Mouse (Mus musculus) neural tube, embryonic 11.5 days (tissue): ENCODE data around the gene Phox2b. TPM values are rescaled to one million over a fixed set of nuclear protein-coding genes. Genes with fewer than 3 reads are reported as not detected.
A peak's percentile ranks its signal among the peaks of the same experiment; 100 is the strongest.

Source experiments
- ATAC-seq: fragments of 200-750 bp; cut with Nextera tagmentation; 2 replicates; pipeline ENCODE4 v1.8.0; 2017; ENCODE audit warnings: moderate number of reproducible peaks, mild to moderate bottlenecking, moderate TSS enrichment, moderate library complexity; ENCODE audit not compliant: insufficient read depth, low FRiP score, low TSS enrichment
- DNase-seq: peaks from one replicate; pipeline ENCODE4 v3.0.0-alpha.2; 2015; ENCODE audit warnings: low spot score
- H3K27ac ChIP-seq: fragments of 300-500 bp; sonication (generic); 2 replicates; pipeline ENCODE4 v1.5.1; 2014; ENCODE audit warnings: low read depth, mild to moderate bottlenecking, low read length
- H3K27me3 ChIP-seq: fragments of 300-500 bp; sonication (generic); 2 replicates; pipeline ENCODE4 v1.6.1; 2014; ENCODE audit warnings: mild to moderate bottlenecking, low read length, mixed read lengths; ENCODE audit not compliant: control insufficient read depth, insufficient read depth
- H3K36me3 ChIP-seq: fragments of 300-500 bp; sonication (generic); 2 replicates; pipeline ENCODE4 v1.6.1; 2014; ENCODE audit warnings: mild to moderate bottlenecking, low read length, moderate library complexity, mixed read lengths; ENCODE audit not compliant: control insufficient read depth, insufficient read depth
- H3K4me1 ChIP-seq: fragments of 300-500 bp; sonication (generic); 2 replicates; pipeline ENCODE4 v1.6.1; 2014; ENCODE audit warnings: low read length, mixed read lengths; ENCODE audit not compliant: control insufficient read depth, insufficient read depth
- H3K4me2 ChIP-seq: fragments of 300-500 bp; sonication (generic); 2 replicates; pipeline ENCODE4 v1.6.1; 2014; ENCODE audit warnings: low read depth, mild to moderate bottlenecking, moderate library complexity
- H3K4me3 ChIP-seq: fragments of 300-500 bp; sonication (generic); 2 replicates; pipeline ENCODE4 v1.5.1; 2014; ENCODE audit warnings: low read depth, low read length
- H3K9ac ChIP-seq: fragments of 300-500 bp; sonication (generic); 2 replicates; pipeline ENCODE4 v1.6.1; 2014; ENCODE audit warnings: mild to moderate bottlenecking, low read length
- H3K9me3 ChIP-seq: fragments of 300-500 bp; sonication (generic); 2 replicates; pipeline ENCODE4 v1.6.1; 2016; ENCODE audit warnings: low read length; ENCODE audit not compliant: control insufficient read depth
- WGBS: fragments of 180-500 bp; shearing (Covaris S2); extraction: QIAGEN DNeasy Blood & Tissue Kit; methylation state at CpG from one replicate; pipeline ENCODE4 v1.1.7; 2014; 5-methylcytosine and 5-hydroxymethylcytosine counted together
- polyA plus RNA-seq: library from polyadenylated mRNA; unstranded; fragments of >200 nt; fragmentation: Nextera tagmentation; extraction: Ambion mirVana; gene quantifications from 2 replicates; pipeline ENCODE4 v1.2.1, GENCODE M21; 2014

Gene Phox2b
- polyA plus RNA-seq, 1 experiment from 2014 or later = 1.5 TPM

GRCm38 (mm10) chr5:67101793-67102600 lies 2.9 kb upstream of the Phox2b start:
- peak; percentile 74 for ATAC-seq
- H3K4me3 ChIP-seq = no peak overlapping the region
- H3K27ac ChIP-seq = no peak overlapping the region
- DNase-seq = peak; percentile 76
- WGBS = 2% methylated on average over 27 of the region's 28 CpGs
- H3K4me2 ChIP-seq = no peak overlapping the region
- H3K4me1 ChIP-seq = 0 out of 2 replicates have a peak, but pooled peaks cover 2% of the 10 kb centered on the region
- H3K9me3 ChIP-seq = no peaks in the 10 kb centered on the region
- no peaks in the 10 kb centered on the region for H3K36me3 ChIP-seq
- H3K27me3 ChIP-seq = peaks cover 77% of the 10 kb centered on the region
- H3K9ac ChIP-seq = no peak overlapping the region

GRCm38 (mm10) chr5:67101395-67101760 lies 2.3 kb upstream of the Phox2b start:
- H3K9ac ChIP-seq = no peak overlapping the region
- H3K4me3 ChIP-seq = no peak overlapping the region
- H3K36me3 ChIP-seq = no peaks in the 10 kb centered on the region
- 3% methylated on average over 9 of the region's 9 CpGs for WGBS
- no peak overlapping the region for H3K27ac ChIP-seq
- DNase-seq (no peak), ATAC-seq (peak; percentile 8; the same call in 1 of the 2 replicates)
- H3K4me2 ChIP-seq = no peak overlapping the region
- peaks cover 82% of the 10 kb centered on the region for H3K27me3 ChIP-seq
- H3K9me3 ChIP-seq = no peaks in the 10 kb centered on the region
- H3K4me1 ChIP-seq = peaks cover 2% of the 10 kb centered on the region; the same call in 1 of the 2 replicates

GRCm38 (mm10) chr5:67100564-67101394 lies 1.7 kb upstream of the Phox2b start:
- no peak for ATAC-seq

GRCm38 (mm10) chr5:67099393-67100271 lies 531 bp upstream of the Phox2b start:
- H3K27ac ChIP-seq = no peak overlapping the region

More at GRCm38 (mm10) chr5:67100564-67101394, 1.7 kb upstream of the Phox2b start:
- DNase-seq = peak; percentile 58
- H3K4me1 ChIP-seq = peaks cover 6% of the 10 kb centered on the region; the same call in 1 of the 2 replicates
- no peaks in the 10 kb centered on the region for H3K36me3 ChIP-seq
- H3K27me3 ChIP-seq = peaks cover 88% of the 10 kb centered on the region
- H3K27ac ChIP-seq = no peak overlapping the region
- WGBS = 1% methylated on average over 34 of the region's 34 CpGs
- no peak overlapping the region for H3K4me2 ChIP-seq
- H3K4me3 ChIP-seq = no peak overlapping the region
- no peaks in the 10 kb centered on the region for H3K9me3 ChIP-seq
- no peak overlapping the region for H3K9ac ChIP-seq

GRCm38 (mm10) chr5:67098051-67098732 lies 909 bp downstream of the Phox2b start:
- Histone ChIP-seq H3K4me1 (peaks cover 6% of the 10 kb centered on the region; the same call in 1 of the 2 replicates), H3K36me3 (no peaks in the 10 kb centered on the region), H3K9ac (no peak overlapping the region), H3K27ac (no peak overlapping the region), H3K27me3 (peaks cover 95% of the 10 kb centered on the region), H3K4me2 (no peak overlapping the region), H3K9me3 (no peaks in the 10 kb centered on the region), H3K4me3 (no peak overlapping the region)
- WGBS = under 1% methylated on average over 23 of the region's 23 CpGs
- DNase-seq (no peak), ATAC-seq (no peak)

More at GRCm38 (mm10) chr5:67099393-67100271, 531 bp upstream of the Phox2b start:
- Histone ChIP-seq H3K9me3 (no peaks in the 10 kb centered on the region), H3K36me3 (no peaks in the 10 kb centered on the region), H3K4me1 (peaks cover 6% of the 10 kb centered on the region; the same call in 1 of the 2 replicates), H3K4me2 (no peak overlapping the region), H3K9ac (no peak overlapping the region), H3K27me3 (peaks cover 95% of the 10 kb centered on the region), H3K4me3 (no peak overlapping the region)
- no peak for ATAC-seq
- peak; percentile 70 for DNase-seq
- WGBS = under 1% methylated on average over 32 of the region's 32 CpGs

GRCm38 (mm10) chr5:67097106-67098050 lies 1.7 kb downstream of the Phox2b start:
- H3K27ac ChIP-seq = no peak overlapping the region
- 1% methylated on average over 41 of the region's 41 CpGs for WGBS
- no peak overlapping the region for H3K4me3 ChIP-seq

GRCm38 (mm10) chr5:67096378-67096771 lies 2.7 kb downstream of the Phox2b start:
- H3K9ac ChIP-seq = no peak overlapping the region
- peaks cover 6% of the 10 kb centered on the region; the same call in 1 of the 2 replicates for H3K4me1 ChIP-seq
- no peak for ATAC-seq
- under 1% methylated on average over 20 of the region's 28 CpGs for WGBS
- H3K9me3 ChIP-seq = no peaks in the 10 kb centered on the region
- H3K4me3 ChIP-seq = peak overlapping the region; percentile 25
- peak overlapping the region; percentile 45 for H3K4me2 ChIP-seq
- peak; percentile 58 for DNase-seq
- no peak overlapping the region for H3K27ac ChIP-seq
- no peaks in the 10 kb centered on the region for H3K36me3 ChIP-seq
- peaks cover 97% of the 10 kb centered on the region for H3K27me3 ChIP-seq

More at GRCm38 (mm10) chr5:67097106-67098050, 1.7 kb downstream of the Phox2b start:
- no peak for ATAC-seq
- Histone ChIP-seq H3K9ac (no peak overlapping the region), H3K27me3 (peaks cover 97% of the 10 kb centered on the region), H3K9me3 (no peaks in the 10 kb centered on the region), H3K4me1 (peaks cover 6% of the 10 kb centered on the region; the same call in 1 of the 2 replicates), H3K4me2 (no peak overlapping the region), H3K36me3 (no peaks in the 10 kb centered on the region)
- DNase-seq = peak; percentile 53
